Mouse (Mus musculus) forebrain, embryonic 14.5 days (tissue): ENCODE measurements around the gene Simc1. TPM values are rescaled to one million over a fixed set of nuclear protein-coding genes. Genes with fewer than 3 reads are reported as not detected.

Source experiments
- ATAC-seq: fragments of 200-750 bp; cut with Nextera tagmentation; 2 replicates; pipeline ENCODE4 v1.8.0; 2017; ENCODE audit warnings: mild to moderate bottlenecking, moderate library complexity
- DNase-seq: peaks from one replicate; pipeline ENCODE4 v3.0.0-alpha.2; 2015; ENCODE audit warnings: low spot score
- H3K27ac ChIP-seq: fragments of 300-500 bp; sonication (generic); 2 replicates; pipeline ENCODE4 v1.5.1; 2014; ENCODE audit warnings: low read depth, mild to moderate bottlenecking, control low read depth, low read length, moderate library complexity
- H3K27me3 ChIP-seq: fragments of 300-500 bp; sonication (generic); replicated peaks from 2 replicates; pipeline ENCODE4 v1.6.1; 2014; ENCODE audit warnings: low read length, control low read depth, mixed read lengths; ENCODE audit not compliant: control insufficient read depth, insufficient read depth
- H3K36me3 ChIP-seq: fragments of 300-500 bp; sonication (generic); 2 replicates; pipeline ENCODE4 v1.6.1; 2014; ENCODE audit warnings: low read length, control low read depth; ENCODE audit not compliant: control insufficient read depth, insufficient read depth
- H3K4me1 ChIP-seq: fragments of 300-500 bp; sonication (generic); 2 replicates; pipeline ENCODE4 v1.6.1; 2014; ENCODE audit warnings: antibody characterized with exemption, low read length, control low read depth; ENCODE audit not compliant: control insufficient read depth, insufficient read depth
- H3K4me2 ChIP-seq: fragments of 300-500 bp; sonication (generic); 2 replicates; pipeline ENCODE4 v1.6.1; 2014; ENCODE audit warnings: mild to moderate bottlenecking, control low read depth, low read length
- H3K4me3 ChIP-seq: fragments of 300-500 bp; sonication (generic); 2 replicates; pipeline ENCODE4 v1.5.1; 2014; ENCODE audit warnings: low read depth, low read length, control low read depth
- H3K9ac ChIP-seq: fragments of 300-500 bp; sonication (generic); 2 replicates; pipeline ENCODE4 v1.6.1; 2014; ENCODE audit warnings: mild to moderate bottlenecking, low read length, control low read depth, moderate library complexity
- H3K9me3 ChIP-seq: fragments of 300-500 bp; sonication (generic); replicated peaks from 2 replicates; pipeline ENCODE4 v1.6.1; 2016; ENCODE audit warnings: low read length, control low read depth, mixed read lengths; ENCODE audit not compliant: control insufficient read depth
- WGBS: fragments of 180-500 bp; shearing (Covaris S2); extraction: QIAGEN DNeasy Blood & Tissue Kit; methylation state at CpG from one replicate; pipeline ENCODE4 v1.1.7; 2014; 5-methylcytosine and 5-hydroxymethylcytosine counted together
- polyA plus RNA-seq: library from polyadenylated mRNA; unstranded; fragments of >200 nt; fragmentation: Nextera tagmentation; extraction: Ambion mirVana; gene quantifications from 2 replicates; pipeline ENCODE4 v1.2.1, GENCODE M21; 2014

Gene Simc1
- polyA plus RNA-seq, 1 experiment from 2014 or later, result 23.0 TPM

DNA sequence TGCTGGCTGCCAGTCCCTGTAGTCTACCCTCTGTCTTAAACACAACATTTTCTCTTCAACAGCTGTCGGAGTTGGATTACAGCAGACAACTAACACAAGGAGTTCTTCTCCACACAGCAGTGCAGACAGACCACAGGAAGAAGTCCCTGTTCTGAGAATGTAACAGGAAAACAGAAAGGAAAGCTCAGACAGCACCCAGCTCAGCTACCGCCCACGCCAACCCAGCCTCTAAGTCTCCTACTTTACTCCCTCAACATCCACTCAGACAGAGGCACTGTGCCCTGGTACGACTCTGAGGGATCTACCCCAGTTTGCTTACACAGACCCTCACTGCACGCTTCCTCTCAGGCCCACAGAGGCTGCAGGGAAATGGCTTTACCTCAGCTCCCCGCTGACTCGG lies 57.0 kb downstream of the Simc1 start:
- Histone ChIP-seq H3K4me3 (no peak overlapping the region), H3K4me2 (no peak overlapping the region), H3K9ac (no peak overlapping the region), H3K36me3 (peaks cover 75% of the 10 kb centered on the region), H3K9me3 (no peaks in the 10 kb centered on the region), H3K4me1 (peaks cover 8% of the 10 kb centered on the region), H3K27me3 (no peaks in the 10 kb centered on the region), H3K27ac (no peak overlapping the region)
- ATAC-seq, result no peak
- no peak for DNase-seq
- 94% methylated on average over 7 of the region's 7 CpGs for WGBS

DNA sequence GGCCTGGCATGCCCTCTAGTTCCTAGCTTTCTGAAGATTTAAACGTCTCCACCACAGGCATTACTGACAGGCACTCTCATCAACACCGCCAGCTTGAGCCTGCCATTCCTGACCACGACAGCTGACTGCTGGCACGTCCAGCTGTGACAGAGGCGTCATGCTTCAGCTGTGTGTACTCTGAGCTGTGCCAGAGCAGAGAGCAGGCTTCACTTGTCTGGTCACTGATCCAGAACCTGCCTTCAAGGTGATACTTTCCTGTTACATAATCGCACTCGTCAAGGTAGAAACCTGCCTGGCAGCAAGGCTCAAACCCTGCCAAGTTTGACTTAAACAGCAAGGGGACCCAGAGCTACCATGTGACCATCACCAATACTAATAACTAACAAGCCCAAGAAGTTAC lies 59.0 kb downstream of the Simc1 start:
- Histone ChIP-seq H3K9ac (no peak overlapping the region), H3K4me3 (no peak overlapping the region)
- DNase-seq, result no peak

DNA sequence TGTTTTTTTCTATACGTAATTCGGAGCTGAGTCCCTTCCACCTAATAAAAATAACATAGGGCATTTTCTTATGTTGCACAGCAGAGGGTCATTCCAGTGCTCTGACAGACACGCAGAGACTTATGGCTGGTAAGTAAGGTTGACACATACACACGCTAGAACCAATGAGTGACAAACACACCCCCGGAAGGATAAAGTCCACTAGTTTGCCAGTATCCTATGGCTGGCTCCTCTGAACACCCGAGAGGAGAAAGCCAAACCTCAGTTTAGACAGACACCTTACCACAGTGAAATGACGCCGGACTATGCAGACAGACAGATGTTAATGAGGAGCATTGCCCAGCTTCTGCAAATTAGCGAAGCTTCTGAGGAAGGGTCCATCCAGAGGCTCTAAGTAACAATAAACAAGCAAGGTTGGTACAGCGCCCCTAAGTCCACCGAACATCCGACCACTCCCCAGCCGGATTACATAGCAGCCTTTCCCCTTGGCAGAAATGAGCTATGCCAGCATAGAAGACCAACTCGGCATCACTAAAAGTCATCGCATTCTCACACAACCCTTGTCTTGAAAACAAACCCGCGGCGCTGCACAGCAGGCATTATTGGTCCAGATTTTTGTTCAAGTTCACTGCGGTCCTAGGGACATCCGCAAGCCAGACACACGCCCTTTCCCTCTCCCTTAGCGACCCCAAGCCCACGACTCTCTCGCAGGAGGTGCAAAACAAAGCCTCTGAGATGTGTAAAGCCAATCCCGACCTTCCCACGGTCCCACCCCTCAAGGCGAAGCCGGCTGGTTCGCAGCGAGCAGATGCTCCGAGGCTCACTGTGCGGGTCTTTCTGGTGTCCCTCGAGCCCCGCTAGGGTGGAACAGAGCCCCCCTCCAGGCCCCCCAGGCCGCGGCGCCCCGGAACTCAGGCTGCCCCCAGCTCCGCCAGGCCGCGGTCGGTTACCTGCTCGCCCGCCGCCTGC lies 60.9 kb downstream of the Simc1 start:
- peaks cover 8% of the 10 kb centered on the region for H3K4me1 ChIP-seq
- H3K9ac ChIP-seq, result peak overlapping the region; percentile 93
- peak overlapping the region; percentile 74 for H3K27ac ChIP-seq
- no peaks in the 10 kb centered on the region for H3K9me3 ChIP-seq
- peak overlapping the region; percentile 86 for H3K4me2 ChIP-seq
- peak; percentile 70 for ATAC-seq
- DNase-seq, result peak; percentile 44
- no peaks in the 10 kb centered on the region for H3K27me3 ChIP-seq
- H3K4me3 ChIP-seq, result peak overlapping the region; percentile 83
- 13% methylated on average over 42 of the region's 45 CpGs for WGBS
- H3K36me3 ChIP-seq, result peaks cover 37% of the 10 kb centered on the region

More for the DNA sequence above, 59.0 kb downstream of the Simc1 start:
- Histone ChIP-seq H3K9me3 (no peaks in the 10 kb centered on the region), H3K4me2 (no peak overlapping the region), H3K4me1 (peaks cover 8% of the 10 kb centered on the region), H3K36me3 (peaks cover 57% of the 10 kb centered on the region), H3K27ac (no peak overlapping the region), H3K27me3 (no peaks in the 10 kb centered on the region)
- ATAC-seq, result no peak
- 83% methylated on average over 7 of the region's 7 CpGs for WGBS

DNA sequence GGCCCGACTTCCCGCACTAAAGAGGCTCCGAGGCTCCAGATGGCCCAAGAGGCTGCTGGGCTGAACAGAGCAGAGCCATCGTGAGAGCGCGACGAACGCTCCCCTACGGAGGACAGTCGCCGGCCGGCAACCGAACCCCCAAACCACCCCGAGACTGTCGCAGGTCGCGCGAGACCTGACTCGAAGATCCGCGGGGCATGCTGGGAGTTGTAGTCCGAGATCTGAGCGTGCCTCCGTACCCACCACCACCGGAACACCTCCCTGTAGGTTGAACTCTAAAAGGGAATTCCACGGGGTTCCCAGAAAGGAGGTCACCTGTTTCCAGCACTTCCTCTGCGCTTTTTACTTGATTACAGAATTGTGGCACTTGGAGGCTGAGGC lies 61.6 kb downstream of the Simc1 start, which contains the start of gene 4833439L19Rik:
TSS of gene 4833439L19Rik (minus strand) at position 235 of the 381 bp plus-strand sequence.
- WGBS, result under 1% methylated on average over 27 of the region's 27 CpGs

DNA sequence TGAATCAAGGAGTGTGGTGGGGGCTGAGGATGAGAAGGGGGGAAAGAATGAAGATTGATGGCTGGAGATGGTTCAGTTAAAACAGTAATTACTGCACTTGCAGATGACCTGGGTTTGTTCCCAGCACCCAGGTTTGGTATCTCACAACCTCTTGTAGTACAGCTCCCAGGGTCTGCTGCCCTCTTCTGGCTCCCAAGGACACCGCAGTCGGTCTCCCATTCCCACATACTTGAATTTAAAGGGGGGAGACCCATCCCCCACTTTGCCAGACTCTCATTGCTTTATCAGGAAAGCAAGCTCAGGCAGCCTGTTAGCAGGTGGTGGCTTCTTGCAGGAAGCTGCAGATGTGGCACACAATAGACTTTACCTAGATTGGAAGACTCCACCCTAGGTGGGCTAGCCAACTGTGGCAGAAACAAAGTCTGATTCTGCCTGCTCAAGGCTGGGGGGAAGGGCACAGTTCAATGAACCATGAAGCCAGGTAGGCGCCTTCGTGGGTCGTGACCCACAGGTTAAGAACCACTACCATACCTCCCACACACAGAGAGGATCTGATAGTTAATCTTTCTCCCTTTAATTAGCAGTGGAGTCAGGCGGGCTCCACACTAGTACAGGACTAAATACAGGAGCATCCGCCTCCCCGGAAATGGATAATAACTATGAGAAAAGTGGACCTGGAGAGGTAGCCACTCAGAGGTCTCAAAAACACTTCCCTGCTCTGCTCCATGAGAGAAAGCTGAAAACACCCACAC lies 62.2 kb downstream of the Simc1 start:
- peaks cover 8% of the 10 kb centered on the region for H3K4me1 ChIP-seq
- H3K27me3 ChIP-seq, result no peaks in the 10 kb centered on the region
- 32% methylated on average over 8 of the region's 8 CpGs for WGBS
- DNase-seq (peak; percentile 62), ATAC-seq (peak; percentile 42)
- H3K4me2 ChIP-seq, result peak overlapping the region; percentile 86
- H3K9ac ChIP-seq, result 0 out of 2 replicates have a peak overlapping the region, but pooled peaks have one; percentile 93
- H3K4me3 ChIP-seq, result peak overlapping the region; percentile 83
- no peaks in the 10 kb centered on the region for H3K9me3 ChIP-seq
- H3K27ac ChIP-seq, result no peak overlapping the region
- H3K36me3 ChIP-seq, result peaks cover 24% of the 10 kb centered on the region

More for the DNA sequence above, 61.6 kb downstream of the Simc1 start, which contains the start of gene 4833439L19Rik:
- Histone ChIP-seq H3K27ac (peak within 1 kb of the TSS; percentile 74), H3K27me3 (no peaks in the 10 kb centered on the region), H3K36me3 (peaks cover 30% of the 10 kb centered on the region), H3K9me3 (no peaks in the 10 kb centered on the region), H3K4me3 (peak within 1 kb of the TSS; percentile 83), H3K4me2 (peak within 1 kb of the TSS; percentile 86), H3K9ac (peak within 1 kb of the TSS; percentile 93), H3K4me1 (peaks cover 8% of the 10 kb centered on the region)
- ATAC-seq, result peak; percentile 98
- peak; percentile 99 for DNase-seq

DNA sequence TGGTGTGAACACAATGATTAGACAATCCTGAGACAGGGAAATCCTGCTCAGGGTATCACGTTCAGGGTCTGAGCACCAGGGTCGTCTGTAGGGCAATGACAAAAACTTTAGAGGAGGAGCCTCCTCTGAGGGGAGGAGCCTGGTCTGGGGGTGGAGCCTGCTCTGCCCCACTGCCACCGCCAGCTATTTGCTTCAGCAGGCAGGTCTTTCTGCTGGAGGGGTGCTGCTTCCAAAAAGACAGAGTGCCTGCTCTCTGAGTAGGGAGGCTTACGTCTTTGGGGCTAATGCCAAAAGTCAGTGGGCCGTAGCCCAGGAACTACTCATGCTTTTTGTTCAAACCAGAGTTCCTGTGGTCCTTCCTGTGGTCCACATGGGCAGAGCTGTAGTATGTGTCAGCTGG lies 64.8 kb downstream of the Simc1 start:
- DNase-seq (no peak), ATAC-seq (no peak)
- Histone ChIP-seq H3K4me2 (no peak overlapping the region), H3K27ac (no peak overlapping the region), H3K4me1 (peaks cover 8% of the 10 kb centered on the region), H3K9me3 (no peaks in the 10 kb centered on the region), H3K27me3 (no peaks in the 10 kb centered on the region), H3K4me3 (no peak overlapping the region), H3K36me3 (no peaks in the 10 kb centered on the region), H3K9ac (no peak overlapping the region)
- WGBS, result 34% methylated on average over 5 of the region's 5 CpGs

DNA sequence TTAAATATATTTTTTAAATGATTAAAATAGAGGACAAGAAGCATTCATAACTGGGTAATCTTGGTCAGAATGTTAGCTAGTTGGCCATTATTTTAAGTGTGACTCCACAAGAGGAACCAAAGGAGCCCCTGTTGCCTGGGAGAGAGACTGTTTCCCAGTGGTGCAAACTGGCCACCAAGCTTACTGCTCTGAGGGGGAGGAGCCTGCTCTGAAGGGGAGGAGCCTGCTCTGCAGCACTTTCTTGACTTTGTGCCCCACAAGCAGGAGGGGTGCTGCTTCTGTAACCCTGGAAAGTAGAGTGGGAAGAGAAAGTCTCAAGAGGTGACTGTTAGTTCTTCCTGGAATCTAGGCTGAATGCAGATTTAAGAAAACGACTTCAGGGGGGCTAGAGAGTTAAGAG lies 65.7 kb downstream of the Simc1 start:
- no peaks in the 10 kb centered on the region for H3K27me3 ChIP-seq
- 39% methylated on average over 1 of the region's 1 CpGs for WGBS
- H3K4me1 ChIP-seq, result peaks cover 1% of the 10 kb centered on the region
- H3K4me2 ChIP-seq, result no peak overlapping the region
- DNase-seq, result no peak
- H3K36me3 ChIP-seq, result no peaks in the 10 kb centered on the region
- H3K27ac ChIP-seq, result no peak overlapping the region
- no peak overlapping the region for H3K9ac ChIP-seq
- ATAC-seq, result no peak
- H3K4me3 ChIP-seq, result no peak overlapping the region
- no peaks in the 10 kb centered on the region for H3K9me3 ChIP-seq

DNA sequence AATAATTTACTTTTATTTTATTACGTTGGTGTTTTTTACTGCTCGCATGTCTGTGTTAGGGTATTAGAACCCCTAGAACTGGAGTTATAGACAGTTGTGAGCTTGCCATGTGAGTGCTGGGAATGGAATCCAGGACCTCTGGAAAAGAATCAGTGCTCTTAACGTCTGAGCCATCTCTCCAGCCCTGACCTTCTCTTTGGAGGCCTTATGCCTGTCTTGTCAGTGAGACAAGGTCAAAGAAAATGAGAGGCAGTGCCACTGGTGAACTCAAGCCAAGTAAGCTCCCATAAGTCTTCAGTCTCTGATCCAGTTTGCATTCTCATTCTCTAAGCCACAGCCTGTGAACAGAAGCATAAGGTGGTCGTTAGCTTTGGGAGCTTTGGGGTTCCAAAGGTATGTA lies 67.2 kb downstream of the Simc1 start:
- peaks cover 6% of the 10 kb centered on the region for H3K4me1 ChIP-seq
- H3K9ac ChIP-seq, result no peak overlapping the region
- 78% methylated on average over 4 of the region's 4 CpGs for WGBS
- no peak overlapping the region for H3K4me3 ChIP-seq
- ATAC-seq, result no peak
- no peaks in the 10 kb centered on the region for H3K9me3 ChIP-seq
- DNase-seq, result no peak
- no peak overlapping the region for H3K27ac ChIP-seq
- no peak overlapping the region for H3K4me2 ChIP-seq
- no peaks in the 10 kb centered on the region for H3K36me3 ChIP-seq
- H3K27me3 ChIP-seq, result no peaks in the 10 kb centered on the region
